Mouse (Mus musculus) 416B (cell line): Measurements from ENCODE around the gene Nemp1.
A peak's percentile ranks its signal among the peaks of the same experiment; 100 is the strongest.

ENCODE experiments used
- DNase-seq: peaks from one replicate; pipeline ENCODE4 v3.0.0; 2011; ENCODE audit warnings: low read depth

Nemp1 gene

GRCm38 (mm10) chr10:127725136-127725535 is 58.4 kb downstream of the Nemp1 start:
- no peak for DNase-seq

- no peak for DNase-seq
These were observed 61.7 kb downstream of the Nemp1 start for GRCm38 (mm10) chr10:127728437-127728836.

- DNase-seq: no peak
These were observed 63.7 kb downstream of the Nemp1 start for GRCm38 (mm10) chr10:127730285-127730932.

GRCm38 (mm10) chr10:127730933-127731310 is 64.2 kb downstream of the Nemp1 start:
- no peak for DNase-seq

GRCm38 (mm10) chr10:127731397-127731796 is 64.7 kb downstream of the Nemp1 start:
- no peak for DNase-seq

GRCm38 (mm10) chr10:127734434-127734833 is 67.7 kb downstream of the Nemp1 start:
- DNase-seq: peak; percentile 65

- peak; percentile 24 for DNase-seq
These were observed 69.6 kb downstream of the Nemp1 start for GRCm38 (mm10) chr10:127736266-127736665.

- DNase-seq: peak; percentile 73
These were observed 70.2 kb downstream of the Nemp1 start for GRCm38 (mm10) chr10:127736916-127737315.

- no peak for DNase-seq
These were observed 70.9 kb downstream of the Nemp1 start for GRCm38 (mm10) chr10:127737552-127737951.

GRCm38 (mm10) chr10:127738151-127738882 is 71.6 kb downstream of the Nemp1 start:
- DNase-seq: peak; percentile 71

- peak; percentile 66 for DNase-seq
These were observed 72.5 kb downstream of the Nemp1 start, which contains the start of gene Zbtb39 for GRCm38 (mm10) chr10:127739083-127739660. TSS of gene Zbtb39 (plus strand) at chr10:127739538.

GRCm38 (mm10) chr10:127739661-127740161 is 73.0 kb downstream of the Nemp1 start:
- no peak for DNase-seq

GRCm38 (mm10) chr10:127744661-127745060 is 78.0 kb downstream of the Nemp1 start:
- peak; percentile 54 for DNase-seq

GRCm38 (mm10) chr10:127745886-127746285 is 79.2 kb downstream of the Nemp1 start:
- DNase-seq: no peak

GRCm38 (mm10) chr10:127747254-127747653 is 80.6 kb downstream of the Nemp1 start:
- no peak for DNase-seq

- DNase-seq: no peak
These were observed 82.3 kb downstream of the Nemp1 start for GRCm38 (mm10) chr10:127748847-127749612.

GRCm38 (mm10) chr10:127750136-127750777 is 83.6 kb downstream of the Nemp1 start:
- no peak for DNase-seq
